Mouse (Mus musculus): ENCODE results near the gene Gm6020. TPM values are rescaled to one million over a fixed set of nuclear protein-coding genes. Genes with fewer than 3 reads are reported as not detected.

Gene Gm6020
- not detected in 2 replicates for polyA plus RNA-seq (2012; rRNA removed)

DNA sequence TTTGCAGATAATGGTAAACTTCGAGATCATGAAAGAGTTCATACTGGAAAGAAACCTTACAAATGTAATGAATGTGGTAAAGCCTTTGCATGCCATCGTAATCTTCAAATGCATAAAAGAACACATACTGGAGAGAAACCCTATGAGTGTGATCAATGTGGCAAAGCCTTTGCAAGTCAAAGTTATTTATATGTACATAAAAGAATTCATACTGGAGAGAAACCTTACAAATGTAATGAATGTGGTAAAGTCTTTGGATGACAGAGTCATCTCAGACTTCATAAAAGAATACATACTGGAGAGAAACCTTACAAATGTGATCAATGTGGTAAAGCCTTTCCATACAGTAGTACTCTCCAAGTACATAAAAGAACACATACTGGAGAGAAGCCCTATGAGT lies at the start of gene Gm6020:
Gm6020 (plus strand) TSS at position 301 of the 400 bp plus-strand sequence.

DNA sequence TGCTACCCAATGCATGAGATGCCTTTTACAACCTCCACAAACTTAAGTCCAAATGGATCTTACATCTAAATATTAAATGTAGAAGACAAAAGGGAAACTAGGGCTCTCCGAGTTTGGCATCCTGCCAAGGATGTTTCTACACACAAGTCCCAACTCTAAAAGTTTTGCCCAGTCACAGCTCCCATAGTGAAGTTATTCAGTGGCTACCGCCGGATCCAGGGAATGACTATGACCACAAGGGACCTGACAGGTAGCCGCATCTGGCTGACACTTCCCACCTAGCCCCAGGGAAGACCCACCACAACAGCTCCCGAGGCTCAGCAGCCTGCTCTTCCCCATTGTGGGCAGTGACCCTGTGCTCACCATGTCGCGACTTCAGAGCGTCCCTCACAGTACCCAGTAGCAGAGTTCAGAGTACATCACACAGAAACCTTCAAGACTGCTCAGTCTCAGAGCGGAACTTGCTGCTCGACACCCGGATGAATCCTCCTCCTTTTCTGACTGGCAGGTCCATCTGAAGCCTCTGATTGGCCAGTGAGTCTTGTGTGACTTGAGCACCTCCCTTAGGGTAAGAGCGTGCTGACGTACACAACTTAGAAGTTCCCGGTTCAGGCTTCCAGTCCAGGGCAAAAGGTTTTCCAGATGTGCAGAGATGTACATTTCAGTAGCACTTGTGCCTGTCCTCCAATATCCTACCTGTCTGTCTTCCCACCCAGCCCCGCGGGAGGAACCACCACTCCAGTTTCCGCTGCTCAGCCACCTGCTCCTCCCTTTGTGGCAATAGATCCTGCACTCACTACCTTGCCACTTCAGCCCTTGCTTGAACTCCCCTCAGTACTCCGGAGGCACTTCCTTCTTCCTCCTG lies 43.1 kb upstream of the Gm6020 start, which contains the start of gene Zfp950:
Zfp950 (minus strand) TSS at position 499 of the 865 bp plus-strand sequence.

DNA sequence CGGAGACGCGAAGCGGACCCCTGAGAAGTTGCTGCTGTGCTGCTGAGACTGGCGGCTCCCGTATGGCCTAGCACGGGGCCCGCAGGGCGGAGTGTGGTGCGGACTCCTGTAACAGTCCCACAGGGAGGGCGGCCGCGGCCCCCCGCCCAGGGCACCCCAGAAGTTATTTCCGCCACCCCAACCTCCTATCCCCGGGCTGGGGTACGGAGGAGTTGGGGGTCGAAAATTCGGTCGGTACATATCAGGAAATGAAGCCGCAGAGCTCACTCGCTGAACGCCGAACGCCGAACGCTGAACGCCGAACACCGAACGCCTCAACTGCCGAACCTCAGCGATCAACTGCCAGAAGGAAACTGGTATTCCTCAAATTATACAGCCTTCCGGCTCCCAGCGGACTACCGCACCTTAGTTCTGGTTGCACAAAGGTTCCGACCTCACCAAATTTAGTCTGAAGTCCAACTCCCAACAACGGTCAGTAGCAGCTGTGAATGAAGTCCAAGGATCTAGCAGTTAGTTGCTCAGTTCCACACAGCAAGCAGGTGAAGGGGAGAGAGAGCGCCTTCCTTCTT lies 7.8 kb upstream of the Gm6020 start, which contains the start of gene Gm7102:
Gm7102 (minus strand) TSS at position 554 of the 569 bp plus-strand sequence.

DNA sequence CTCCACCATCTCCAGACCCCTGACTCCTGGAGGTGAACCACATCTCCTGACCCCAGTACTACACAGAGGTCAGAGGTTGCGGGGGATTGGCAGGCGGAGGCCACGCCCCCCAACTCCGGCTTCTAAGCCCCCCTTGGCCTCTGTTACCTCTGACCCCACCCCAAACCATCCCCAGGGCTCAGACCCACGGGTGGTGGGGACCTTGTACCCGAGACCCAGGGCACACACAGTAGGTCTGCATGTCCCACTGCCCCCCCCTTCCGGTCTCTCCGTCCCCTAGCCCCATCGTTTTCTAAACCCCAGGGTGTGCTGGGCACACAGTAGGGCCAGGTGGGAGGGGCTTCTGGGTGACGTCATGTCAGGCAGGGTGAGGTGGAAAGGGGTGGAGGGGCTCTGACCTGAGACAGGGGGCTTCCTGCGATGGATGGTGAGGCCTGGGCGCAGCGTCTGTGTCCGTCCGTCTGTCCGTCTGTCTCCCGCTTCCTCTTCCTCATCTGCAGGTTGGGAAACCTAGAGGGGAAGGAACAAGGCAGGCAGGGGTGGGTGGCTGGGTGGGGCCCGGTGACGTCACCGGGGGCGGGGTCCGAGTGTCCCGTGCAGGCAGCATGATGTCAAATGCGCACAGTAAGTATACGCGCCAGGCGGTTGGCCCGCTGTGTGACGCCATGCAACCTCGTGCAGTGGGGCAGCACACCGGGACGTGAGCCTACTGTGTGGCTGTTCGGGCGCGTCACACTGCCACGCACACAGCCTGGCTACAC lies 44.4 kb downstream of the Gm6020 start, which contains the start of gene Csf2ra:
Csf2ra (minus strand) TSS at position 489 of the 761 bp plus-strand sequence.

Other genes starting within 250 kb of the Gm6020 start
- gene Zfp950, start 43.0 kb upstream of the Gm6020 start, polyA plus RNA-seq (2012; rRNA removed) = 28.5 and 29.7 TPM in 2 replicates
- gene Gm7102, start 7.6 kb upstream of the Gm6020 start, polyA plus RNA-seq (2012; rRNA removed) = 0.09 and 0.13 TPM in 2 replicates
- gene Csf2ra, start 44.5 kb downstream of the Gm6020 start, polyA plus RNA-seq (2012; rRNA removed) = 195 and 205 TPM in 2 replicates
- not detected in 2 replicates for gene Gm21060, start 113.2 kb downstream of the Gm6020 start, polyA plus RNA-seq (2012; rRNA removed)

All from central nervous system, embryonic 18 days (tissue).